Mouse (Mus musculus): Measurements from ENCODE around the gene Mroh7.

DNA sequence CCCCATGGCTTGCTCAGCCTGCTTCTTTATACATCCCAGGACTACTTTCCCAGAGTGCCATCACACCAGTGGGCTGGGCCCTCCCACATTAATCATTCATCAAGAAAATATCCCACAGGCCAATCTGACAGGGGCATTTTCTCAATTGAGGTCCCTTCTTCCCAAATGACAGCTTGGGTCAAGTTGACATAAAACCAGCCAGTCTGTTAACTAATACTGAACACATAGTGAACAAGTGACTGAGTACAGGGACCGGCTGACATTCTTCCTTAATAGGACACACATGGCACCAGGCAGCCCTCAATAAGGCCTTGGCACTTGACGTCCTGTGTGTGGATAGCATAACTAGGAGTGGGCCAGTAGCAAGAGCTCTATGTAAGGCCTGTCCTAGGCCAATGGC is 38.6 kb upstream of the Mroh7 start:
- no peak for TF ChIP-seq CTCF (IDR thresholded peaks at IDR 0.05; ENCODE audit: low read depth)
- TF ChIP-seq EP300 (IDR thresholded peaks at IDR 0.05; ENCODE audit: low read depth) = no peak

All from liver, embryonic 14.5 days (tissue).